Mouse (Mus musculus): ENCODE data around the gene Olfr1316.

The Olfr1316 gene

DNA sequence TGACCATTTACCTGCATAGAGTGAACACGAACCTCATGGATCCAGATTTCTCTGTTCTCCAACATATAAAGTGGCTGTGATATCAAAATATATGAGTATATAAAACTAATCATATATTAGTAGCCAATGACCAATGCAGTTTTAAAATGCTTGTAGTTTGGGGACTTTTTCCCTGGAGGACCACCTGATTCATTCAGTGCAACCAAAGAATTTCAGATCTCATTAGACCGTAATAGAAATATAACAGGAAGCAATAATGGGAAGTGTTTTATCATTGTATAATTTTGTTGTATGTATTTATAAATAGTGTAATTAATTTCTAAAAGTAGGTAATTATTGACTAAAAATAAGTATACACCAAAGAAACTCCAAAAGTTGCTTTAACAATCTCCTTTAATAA lies at the start of gene Olfr1316:
Olfr1316 (minus strand) TSS at position 101 of the 400 bp plus-strand sequence.
- no peak for DNase-seq (ENCODE audit: low spot score in 2 of 2)

DNA sequence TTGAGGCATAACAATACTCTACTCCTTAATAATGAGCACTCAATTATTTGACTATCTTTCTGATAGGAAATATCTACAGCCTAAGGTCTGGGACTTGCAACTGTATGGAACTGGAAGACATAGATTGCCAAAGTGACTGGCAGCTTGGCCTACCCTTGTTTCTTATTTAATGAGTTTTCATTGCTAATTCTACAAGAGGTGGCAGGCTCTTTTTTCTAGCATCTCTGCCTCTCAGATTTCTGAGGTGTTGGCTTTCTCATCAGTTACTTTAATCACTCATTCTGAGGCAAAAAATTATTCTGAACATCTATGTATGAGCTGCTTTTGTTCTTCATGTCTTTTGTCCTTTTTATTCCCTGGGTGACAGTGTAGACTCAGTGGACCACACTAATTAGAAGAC lies 19.1 kb upstream of the Olfr1316 start, which contains the start of gene Olfr1318:
Olfr1318 (plus strand) TSS at position 301 of the 400 bp plus-strand sequence.
- no peak for DNase-seq (ENCODE audit: low spot score in 2 of 2)

DNA sequence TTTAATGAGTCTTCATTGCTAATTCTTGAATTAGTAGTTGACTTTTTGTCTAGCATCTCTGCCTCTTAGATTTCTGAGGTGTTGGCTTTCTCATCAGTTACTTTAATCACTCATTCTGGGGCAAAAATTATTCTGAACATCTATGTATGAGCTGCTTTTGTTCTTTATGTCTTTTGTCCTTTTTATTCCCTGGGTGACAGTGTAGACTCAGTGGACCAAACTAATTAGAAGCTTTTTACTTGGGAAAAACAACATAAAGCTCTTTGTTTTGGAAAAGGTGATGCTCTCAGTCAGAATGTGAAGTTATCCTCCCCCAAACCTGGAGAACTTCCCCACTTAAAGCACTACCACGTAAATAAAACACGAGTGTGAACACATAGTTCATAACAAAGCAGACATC lies 5.3 kb upstream of the Olfr1316 start, which contains the start of gene Olfr1317:
Olfr1317 (plus strand) TSS at position 301 of the 400 bp plus-strand sequence.
- DNase-seq (ENCODE audit: low spot score in 2 of 2), result no peak

DNA sequence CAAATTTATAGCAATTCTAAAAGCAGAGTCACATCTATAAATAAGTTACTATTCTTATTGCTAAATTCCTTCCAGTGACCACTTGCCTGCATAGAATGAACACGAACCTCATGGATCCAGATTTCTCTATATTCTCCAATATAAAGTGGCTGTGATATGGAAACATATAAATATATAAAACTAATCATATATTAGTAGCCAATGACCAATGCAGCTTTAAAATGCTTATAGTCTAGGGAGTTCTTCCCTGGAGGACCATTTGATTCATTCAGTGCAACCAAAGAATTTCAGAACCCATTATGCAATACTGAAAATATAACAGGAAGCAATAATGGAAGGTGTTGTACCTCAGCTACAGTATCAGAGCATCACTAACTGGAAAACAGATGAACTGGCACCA lies 19.4 kb downstream of the Olfr1316 start, which contains the start of gene Olfr1315-ps1:
Olfr1315-ps1 (minus strand) TSS at position 101 of the 400 bp plus-strand sequence.
- DNase-seq (ENCODE audit: low spot score in 2 of 2), result no peak

DNA sequence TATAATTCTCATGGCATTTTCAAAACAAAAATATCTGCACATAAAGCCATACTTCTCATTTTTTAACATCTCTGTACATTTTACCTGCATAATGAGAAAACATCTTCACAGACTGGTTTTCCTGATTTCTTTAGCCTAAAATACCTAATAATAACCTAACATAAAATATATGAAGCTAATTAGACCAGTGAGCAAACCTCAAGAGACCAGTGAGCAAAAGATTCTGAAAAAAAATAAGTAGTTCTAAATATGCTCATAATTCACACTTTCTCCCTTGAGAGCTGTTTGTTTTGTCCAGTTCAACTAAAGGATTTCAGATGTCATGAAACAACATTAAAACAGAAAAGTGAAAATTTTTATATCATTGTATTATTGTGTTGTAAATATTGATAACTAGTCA lies 38.1 kb downstream of the Olfr1316 start, which contains the start of gene Olfr1314:
Olfr1314 (minus strand) TSS at position 101 of the 400 bp plus-strand sequence.
- DNase-seq (ENCODE audit: low spot score in 2 of 2), result no peak

DNA sequence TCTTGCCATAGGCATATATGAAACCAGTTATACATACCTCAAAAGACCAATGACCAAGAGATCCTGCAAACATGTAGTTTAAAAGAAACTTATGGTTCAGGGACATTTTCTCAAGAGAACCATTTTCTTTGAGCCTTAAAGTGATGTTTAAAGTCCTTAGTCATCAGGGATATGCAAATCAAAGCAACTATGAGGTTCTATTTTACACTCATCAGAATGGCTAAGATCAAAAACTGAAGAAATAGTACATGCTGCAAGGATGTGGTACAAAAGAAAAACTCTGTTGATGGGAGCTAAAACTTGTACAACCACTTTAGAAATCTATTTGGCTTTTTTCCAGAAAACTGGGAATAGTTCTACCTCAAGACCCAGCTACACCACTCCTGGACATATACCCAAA lies 57.0 kb downstream of the Olfr1316 start, which contains the start of gene Olfr1313:
Olfr1313 (minus strand) TSS at position 101 of the 400 bp plus-strand sequence.
- DNase-seq (ENCODE audit: low spot score in 2 of 2), result no peak
